Mouse (Mus musculus) liver, embryonic 14.5 days (tissue): ENCODE measurements around the gene Plek.

ENCODE experiments used
- CTCF ChIP-seq: IDR thresholded peaks from 2 replicates; pipeline ENCODE4 v1.5.1; 2016; ENCODE audit warnings: antibody characterized with exemption, low read depth, control low read depth
- EP300 ChIP-seq: IDR thresholded peaks from 2 replicates; pipeline ENCODE4 v1.6.1; 2016; ENCODE audit warnings: antibody characterized with exemption, low read depth

- no peak for TF ChIP-seq CTCF
- no peak for TF ChIP-seq EP300
These were observed 29.9 kb upstream of the Plek start for GRCm38 (mm10) chr11:17082086-17082485.
